Mouse (Mus musculus): ENCODE results near the gene Birc7.

The Birc7 gene

GRCm38 (mm10) chr2:180904435-180905208, 24.2 kb upstream of the Birc7 start:
- DNase-seq (ENCODE audit: low spot score in 2 of 2): peak; percentile 37 to 65

DNA sequence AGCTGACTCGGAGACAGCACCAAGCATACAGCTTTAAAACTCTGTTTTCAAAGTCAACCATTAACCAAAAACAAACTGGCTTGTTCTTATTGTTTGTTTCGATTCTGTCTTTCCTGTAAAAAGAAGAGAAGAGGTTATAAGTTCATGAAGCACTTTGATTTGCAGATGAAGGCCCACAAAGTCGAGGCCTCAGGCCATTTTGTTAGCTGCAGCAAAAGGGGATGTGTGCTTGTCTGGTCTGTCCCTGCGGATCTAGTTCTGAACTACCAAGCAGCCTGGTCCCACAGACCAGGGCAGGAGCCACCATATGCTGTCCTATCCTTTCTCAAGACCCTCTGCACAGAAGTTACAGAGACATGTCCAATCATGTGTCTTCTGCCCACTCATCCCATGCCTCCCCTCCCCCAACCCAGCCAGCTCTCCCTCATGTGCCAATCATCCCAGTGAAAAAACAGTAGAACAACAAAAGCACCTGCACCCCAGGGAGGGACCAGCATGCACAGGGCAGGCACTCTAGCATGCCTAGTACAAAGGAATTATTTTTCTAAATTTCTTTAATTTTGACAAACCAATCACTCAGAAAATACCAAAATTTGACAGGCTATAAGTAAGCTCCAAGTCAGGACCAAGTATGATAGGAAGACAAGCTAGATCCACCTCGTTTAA, 23.1 kb upstream of the Birc7 start:
- no peak for DNase-seq (ENCODE audit: low spot score in 2 of 2)

DNA sequence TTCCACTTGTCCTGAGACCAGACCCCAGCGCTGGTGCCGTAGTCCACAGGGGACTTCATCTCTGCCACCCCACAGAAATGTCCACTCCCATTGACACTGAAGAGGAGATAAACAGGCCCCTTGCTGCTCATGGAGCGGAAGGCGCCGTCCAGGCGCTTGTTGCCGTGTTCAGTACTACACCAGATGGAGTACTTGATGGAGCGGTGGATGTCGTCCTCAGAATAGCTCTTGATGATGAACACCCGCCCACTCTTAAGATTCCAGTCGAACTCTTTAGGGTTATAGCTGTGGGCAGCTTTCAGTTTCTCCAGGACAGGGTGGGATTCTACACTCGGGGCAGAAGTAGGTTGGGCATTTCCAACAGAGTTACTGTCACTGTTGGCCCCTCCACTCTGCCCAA, 17.9 kb upstream of the Birc7 start:
- peak in 1 of 2 experiments; percentile 35 for DNase-seq (ENCODE audit: low spot score in 2 of 2)

DNA sequence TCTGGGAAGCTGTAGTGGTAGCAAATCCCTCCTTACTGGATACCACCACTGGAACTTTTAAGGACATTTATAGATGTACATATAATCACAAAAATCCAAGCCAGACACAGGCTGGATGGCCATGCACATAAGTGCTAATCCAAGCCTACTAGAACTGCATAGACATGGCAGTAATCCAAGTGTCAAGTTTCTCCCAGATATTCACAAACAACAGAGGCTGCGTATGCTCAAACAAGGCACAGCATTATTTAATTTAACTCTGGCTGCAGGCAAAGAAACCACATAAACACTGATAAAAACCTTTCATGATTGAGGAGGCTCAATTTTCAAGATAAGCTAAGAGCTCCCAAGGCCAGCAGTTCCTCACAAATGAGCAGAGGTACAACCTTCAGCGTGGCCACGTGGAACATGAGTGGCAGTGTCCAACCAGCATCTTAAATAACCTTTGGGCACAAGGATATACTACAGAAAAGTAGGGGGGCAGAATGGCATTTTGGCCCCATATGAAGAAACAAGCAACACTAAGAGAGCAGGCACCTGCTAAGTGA, 12.9 kb upstream of the Birc7 start:
- no peak for DNase-seq (ENCODE audit: low spot score in 2 of 2)

- no peak for DNase-seq (ENCODE audit: low spot score in 2 of 2)
Observed at GRCm38 (mm10) chr2:180919913-180920809, 8.7 kb upstream of the Birc7 start.

- DNase-seq (ENCODE audit: low spot score in 2 of 2): peak; percentile 95 to 98
Observed at GRCm38 (mm10) chr2:180920810-180921400, 7.9 kb upstream of the Birc7 start, which contains the start of gene Ythdf1. Ythdf1 (minus strand) TSS chr2:180920949.

GRCm38 (mm10) chr2:180922739-180923138, 6.1 kb upstream of the Birc7 start:
- DNase-seq (ENCODE audit: low spot score in 2 of 2): no peak

GRCm38 (mm10) chr2:180925176-180925575, 3.6 kb upstream of the Birc7 start:
- DNase-seq (ENCODE audit: low spot score in 2 of 2): peak; percentile 73 to 80

DNA sequence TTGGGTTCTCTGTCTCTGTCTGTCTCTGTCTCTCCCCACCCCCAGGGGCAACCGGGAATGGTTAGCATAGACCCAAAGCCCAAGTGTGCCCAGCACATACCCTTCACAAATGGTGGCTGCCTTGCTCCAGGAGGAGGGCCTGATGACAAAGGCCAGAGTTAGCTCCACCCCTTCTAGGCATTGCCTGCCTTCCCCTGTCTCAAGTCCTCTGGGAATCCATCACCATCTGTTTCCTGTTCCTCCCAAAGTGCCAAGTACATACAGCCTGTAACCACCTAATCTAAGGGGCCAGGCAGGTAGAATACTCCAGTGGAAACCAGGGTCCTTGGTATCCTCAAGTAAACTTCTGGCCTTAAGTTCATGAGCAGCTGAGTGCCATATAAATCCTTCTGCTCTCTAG, 3.6 kb downstream of the Birc7 start:
- no peak for DNase-seq (ENCODE audit: low spot score in 2 of 2)

DNA sequence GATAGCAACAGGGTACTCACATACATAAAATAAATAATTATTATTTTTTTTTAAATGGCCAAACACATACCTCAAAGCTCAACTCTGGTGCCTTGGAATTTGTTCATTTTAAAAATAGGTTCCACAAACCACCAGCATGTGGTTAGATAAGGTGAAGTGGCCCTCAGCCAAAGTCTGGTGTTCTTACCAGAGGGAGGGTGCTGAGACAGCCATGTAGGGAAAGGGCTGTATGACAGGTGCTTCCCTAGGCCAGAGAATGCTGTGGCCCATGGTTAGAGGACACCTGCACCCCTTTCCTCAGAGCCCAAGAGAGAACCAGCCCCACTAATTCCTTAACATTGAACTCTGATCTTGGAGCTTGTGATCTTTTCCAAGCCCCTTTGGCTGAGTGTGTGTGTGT, 11.4 kb downstream of the Birc7 start:
- DNase-seq (ENCODE audit: low spot score in 2 of 2): no peak

DNA sequence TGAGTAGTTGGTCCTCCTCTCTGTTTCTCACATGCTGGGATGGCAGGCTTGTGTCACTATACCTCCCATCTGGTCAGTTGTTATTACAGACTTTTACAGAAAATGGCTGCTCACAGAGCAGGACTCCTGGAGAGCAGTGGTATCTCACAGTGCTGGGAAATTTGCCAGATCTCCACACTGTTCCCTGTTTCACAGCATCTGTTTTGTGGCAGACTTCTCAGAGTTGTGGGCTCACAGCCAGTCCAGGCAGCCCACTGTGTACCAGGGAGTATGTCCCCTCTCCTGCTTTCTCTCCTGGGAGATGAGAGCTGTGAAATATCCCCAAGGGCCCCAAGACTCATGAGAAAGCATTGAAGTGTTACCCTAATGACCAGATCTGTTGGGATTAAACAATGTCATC, 13.0 kb downstream of the Birc7 start:
- peak; percentile 25 to 27 for DNase-seq (ENCODE audit: low spot score in 2 of 2)

- DNase-seq (ENCODE audit: low spot score in 2 of 2): no peak
Observed at GRCm38 (mm10) chr2:180949947-180950346, 21.1 kb downstream of the Birc7 start.

DNA sequence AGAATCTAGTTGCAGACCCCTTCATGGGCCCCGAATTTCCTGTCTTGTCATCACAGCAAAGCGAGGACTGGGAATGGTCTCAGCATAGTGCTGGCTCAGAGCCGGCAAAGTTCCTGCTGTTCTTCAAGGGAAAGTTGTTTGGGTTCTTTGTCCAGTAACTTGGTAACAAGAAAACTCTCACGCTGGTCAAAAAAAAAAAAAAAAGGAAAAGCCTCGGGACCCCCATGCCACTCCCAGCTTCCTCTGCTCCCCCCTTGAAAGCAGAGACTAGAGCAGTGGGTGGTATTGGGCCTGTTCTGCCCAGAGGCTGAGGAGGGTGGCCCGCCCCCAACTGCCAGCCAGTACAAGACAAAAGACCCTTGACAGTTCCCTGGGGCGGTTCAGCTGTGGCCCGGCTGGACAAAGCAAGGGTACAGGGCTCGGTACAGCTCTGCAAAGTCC, 23.9 kb downstream of the Birc7 start:
- DNase-seq (ENCODE audit: low spot score in 2 of 2): no peak

GRCm38 (mm10) chr2:180953638-180954037, 24.8 kb downstream of the Birc7 start:
- DNase-seq (ENCODE audit: low spot score in 2 of 2): no peak

GRCm38 (mm10) chr2:180954061-180955047, 25.5 kb downstream of the Birc7 start, which contains the start of gene Nkain4:
Nkain4 (minus strand) TSS chr2:180954699.
- peak; percentile 59 to 63 for DNase-seq (ENCODE audit: low spot score in 2 of 2)

GRCm38 (mm10) chr2:180959605-180960004, 30.8 kb downstream of the Birc7 start:
- DNase-seq (ENCODE audit: low spot score in 2 of 2): no peak

GRCm38 (mm10) chr2:180960187-180960586, 31.4 kb downstream of the Birc7 start:
- no peak for DNase-seq (ENCODE audit: low spot score in 2 of 2)

- DNase-seq (ENCODE audit: low spot score in 2 of 2): no peak
Observed at GRCm38 (mm10) chr2:180962616-180963308, 33.9 kb downstream of the Birc7 start.

- peak; percentile 80 to 81 for DNase-seq (ENCODE audit: low spot score in 2 of 2)
Observed at GRCm38 (mm10) chr2:180963956-180964355, 35.1 kb downstream of the Birc7 start.
